ENCODE assay signal across 8 mouse cellular contexts in the genomic region with DNA sequence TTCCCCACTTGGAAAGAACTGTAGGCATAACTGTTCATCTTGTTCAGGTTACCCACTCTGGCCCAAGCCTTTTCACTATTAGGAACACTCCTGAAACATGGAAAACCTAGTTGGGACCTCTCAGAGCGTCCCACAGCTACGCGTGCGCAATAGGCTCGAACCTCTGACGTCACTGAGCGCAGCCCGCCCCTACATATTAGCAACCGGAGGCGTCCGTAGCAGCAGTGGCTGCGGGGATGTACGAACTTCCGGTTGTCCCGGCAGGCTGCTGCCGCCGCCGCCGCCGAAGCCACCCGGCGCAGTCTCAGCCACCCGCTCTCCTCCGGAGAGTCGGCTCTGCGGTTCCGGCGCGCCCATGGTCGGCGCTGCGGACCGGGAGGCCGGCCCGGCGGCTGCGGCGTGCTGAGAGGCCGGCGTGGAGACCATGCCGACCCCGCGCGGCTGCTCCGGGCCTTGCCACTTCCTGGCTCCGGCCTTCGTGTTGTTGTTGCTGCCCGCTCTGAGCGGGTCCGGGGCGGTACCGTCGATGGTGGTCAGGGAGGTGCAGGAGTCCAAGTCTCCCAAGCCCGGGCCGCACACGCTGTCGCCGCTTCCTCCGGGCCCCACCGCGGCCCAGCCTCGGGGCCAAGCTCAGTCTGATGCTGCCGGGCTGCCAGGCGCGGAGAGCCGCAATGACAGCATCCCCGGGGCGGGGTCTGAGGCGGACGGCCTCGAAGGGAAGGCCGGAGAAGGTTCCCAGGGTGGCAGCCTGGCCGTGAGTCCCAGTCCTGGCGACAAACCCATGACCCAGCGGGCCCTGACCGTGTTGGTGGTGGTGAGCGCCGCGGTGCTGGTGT. TPM values are rescaled to one million over a fixed set of nuclear protein-coding genes. Genes with fewer than 3 reads are reported as not detected.
A peak's percentile ranks its signal among the peaks of the same experiment; 100 is the strongest.
DNase-seq lines count a peak whose midpoint lies in the region; ATAC-seq and TF ChIP-seq lines count a peak whose summit lies in the region.

Gene Fam174a, plus strand, starts transcription at position 231 of the 836 bp plus-strand sequence.

- TF ChIP-seq POLR2A in lung, adult 2 months (IDR thresholded peaks at IDR 0.05; ENCODE audit: borderline replicate concordance, extremely low read depth, low read depth, low read length): peak; percentile 65; the same call in 1 of the 2 replicates

- no peaks in the 10 kb centered on the region for H3K36me3 ChIP-seq in forebrain, embryonic 15.5 days

- H3K9ac ChIP-seq in forebrain, embryonic 15.5 days (replicated peaks): peak within 1 kb of the TSS; percentile 90

- intact Hi-C loops in heart, postnatal 25 days (cut with DNase I): loop anchor here (10.0 kb wide), 1 partner anchor 451 kb away; no protein-coding TSS in a partner anchor

- TF ChIP-seq CTCF in lung, adult 2 months (IDR thresholded peaks at IDR 0.05; ENCODE audit: insufficient read depth, low read length): no peak

- H3K4me1 ChIP-seq in forebrain, embryonic 15.5 days: peaks cover 17% of the 10 kb centered on the region
- peaks cover 5% of the 10 kb centered on the region for H3K4me1 ChIP-seq in lung, adult 2 months (ENCODE audit: control insufficient read depth, insufficient read depth, low read length)

- no peaks in the 10 kb centered on the region for H3K27me3 ChIP-seq in forebrain, embryonic 15.5 days

- peak within 1 kb of the TSS; percentile 86 for H3K4me3 ChIP-seq in forebrain, embryonic 15.5 days
- H3K4me3 ChIP-seq in lung, adult 2 months (replicated peaks; ENCODE audit: extremely low read depth, low read depth, low read length): peak within 1 kb of the TSS; percentile 68

- ATAC-seq in forebrain, embryonic 15.5 days (replicated peaks): peak; percentile 99
- peak; percentile 94 for ATAC-seq in neutrophil, adult 5-6 weeks (ENCODE audit: extremely low read depth, insufficient number of reproducible peaks, low FRiP score, poor library complexity, severe bottlenecking)

- DNase-seq in ES-CJ7 (ENCODE audit: low read depth, low spot score): peak; percentile 96
- DNase-seq in cerebellum, adult 11-12 months: peak; percentile 94
- DNase-seq in heart, postnatal 25 days (ENCODE audit: low spot score): peak; percentile 89
- DNase-seq in layer of hippocampus, adult 18-20 months (ENCODE audit: low spot score in 2 of 2): peak; percentile 91 to 96
- DNase-seq in lung, adult 2 months: peak; percentile 92
- peak; percentile 83 to 88 for DNase-seq in thymus, adult 18-20 months

- peak within 1 kb of the TSS; percentile 83 for H3K27ac ChIP-seq in forebrain, embryonic 15.5 days (replicated peaks)

- under 1% methylated on average over 79 of the region's 79 CpGs for WGBS in forebrain, embryonic 15.5 days
- under 1% methylated on average over 79 of the region's 79 CpGs for WGBS in lung, adult 2 months

- peak within 1 kb of the TSS; percentile 93 for H3K4me2 ChIP-seq in forebrain, embryonic 15.5 days (replicated peaks)

- H3K9me3 ChIP-seq in forebrain, embryonic 15.5 days: no peaks in the 10 kb centered on the region

RNA-seq across cellular contexts. Expression of gene Fam174a, which starts in this region (rescaled TPM):
- 20.9 and 21.2 TPM in 2 replicates for polyA plus RNA-seq in forebrain, embryonic 15.5 days (2015; fragmentation: Nextera tagmentation; extraction: Ambion mirVana)
- 10 to 100 TPM; 25.5 to 25.6 TPM for total RNA-seq in heart, postnatal 25 days (2021)
- total RNA-seq in layer of hippocampus, adult 18-20 months (2021): 10 to 100 TPM; 41.7 to 41.9 TPM
- polyA plus RNA-seq in lung, adult 2 months (2012; rRNA removed): 27.6 and 46.1 TPM in 2 replicates
- 22.3 and 22.5 TPM in 2 replicates for total RNA-seq in neutrophil, adult 5-6 weeks (2017)

Comparison
In these comparisons a context has a peak if more than half of its experiments do, and no peak if none do; other contexts are left out.
1. Peak in every context shown above with its lines: DNase-seq, ATAC-seq, H3K4me3 ChIP-seq and H3K27ac ChIP-seq.